Mouse (Mus musculus) hindbrain, postnatal 0 days (tissue): Measurements from ENCODE around the gene Apbb2. TPM values are rescaled to one million over a fixed set of nuclear protein-coding genes. Genes with fewer than 3 reads are reported as not detected.

Experiments used
- ATAC-seq: fragments of 200-750 bp; cut with Nextera tagmentation; 2 replicates; pipeline ENCODE4 v1.8.0; 2017; ENCODE audit warnings: mild to moderate bottlenecking, moderate TSS enrichment, moderate library complexity
- DNase-seq: peaks from one replicate; pipeline ENCODE4 v3.0.0-alpha.2; 2015; ENCODE audit warnings: low spot score
- H3K27ac ChIP-seq: fragments of 300-500 bp; sonication (generic); 2 replicates; pipeline ENCODE4 v1.5.1; 2014; ENCODE audit warnings: mild to moderate bottlenecking
- H3K27me3 ChIP-seq: fragments of 300-500 bp; sonication (generic); 2 replicates; pipeline ENCODE4 v1.6.1; 2014; ENCODE audit warnings: low read length, mixed read lengths; ENCODE audit not compliant: insufficient read depth
- H3K36me3 ChIP-seq: fragments of 300-500 bp; sonication (generic); 2 replicates; pipeline ENCODE4 v1.6.1; 2014; ENCODE audit warnings: low read length, mixed read lengths; ENCODE audit not compliant: insufficient read depth
- H3K4me1 ChIP-seq: fragments of 300-500 bp; sonication (generic); 2 replicates; pipeline ENCODE4 v1.6.1; 2014; ENCODE audit warnings: antibody characterized with exemption, low read length, mixed read lengths; ENCODE audit not compliant: insufficient read depth
- H3K4me2 ChIP-seq: fragments of 300-500 bp; sonication (generic); 2 replicates; pipeline ENCODE4 v1.6.1; 2014; ENCODE audit warnings: low read depth, mild to moderate bottlenecking, low read length, moderate library complexity, mixed read lengths
- H3K4me3 ChIP-seq: fragments of 300-500 bp; sonication (generic); 2 replicates; pipeline ENCODE4 v1.5.1; 2014; ENCODE audit warnings: low read length
- H3K9ac ChIP-seq: fragments of 300-500 bp; sonication (generic); replicated peaks from 2 replicates; pipeline ENCODE4 v1.6.1; 2014; ENCODE audit warnings: mild to moderate bottlenecking, low read length, moderate library complexity, mixed read lengths
- H3K9me3 ChIP-seq: fragments of 300-500 bp; sonication (generic); 2 replicates; pipeline ENCODE4 v1.6.1; 2016; ENCODE audit warnings: low read length, mixed read lengths
- CTCF ChIP-seq: IDR thresholded peaks from 2 replicates; pipeline ENCODE4 v1.5.1; 2016; ENCODE audit warnings: antibody characterized with exemption, control low read depth, low read depth
- WGBS: fragments of 180-500 bp; shearing (Covaris S2); extraction: QIAGEN DNeasy Blood & Tissue Kit; methylation state at CpG from one replicate; pipeline ENCODE4 v1.1.7; 2014; 5-methylcytosine and 5-hydroxymethylcytosine counted together
- polyA plus RNA-seq: library from polyadenylated mRNA; unstranded; fragments of >200 nt; fragmentation: Nextera tagmentation; extraction: Ambion mirVana; gene quantifications from 2 replicates; pipeline ENCODE4 v1.2.1, GENCODE M21; 2015
- total RNA-seq: library from RNA; depleted of rRNA; stranded (reverse); fragments of >200 nt; gene quantifications from 2 replicates; pipeline ENCODE4 v1.2.3, GENCODE M21; 2014

Apbb2 gene
- total and polyA plus RNA-seq, 2 experiments from 2014 or later = 72.1 to 76.9 TPM

GRCm38 (mm10) chr5:66545573-66546141 is 72.9 kb downstream of the Apbb2 start:
- Histone ChIP-seq H3K4me1 (peaks cover 9% of the 10 kb centered on the region; the same call in 1 of the 2 replicates), H3K36me3 (no peaks in the 10 kb centered on the region), H3K27me3 (no peaks in the 10 kb centered on the region), H3K27ac (peak overlapping the region; percentile 72), H3K9me3 (0 out of 2 replicates have a peak, but pooled peaks cover 2% of the 10 kb centered on the region), H3K9ac (0 out of 2 replicates have a peak overlapping the region, but pooled peaks have one; percentile 9), H3K4me3 (no peak overlapping the region), H3K4me2 (peak overlapping the region; percentile 30)
- DNase-seq (peak; percentile 59), ATAC-seq (peak; percentile 89)
- no peak for TF ChIP-seq CTCF
- 10% methylated on average over 10 of the region's 10 CpGs for WGBS

DNA sequence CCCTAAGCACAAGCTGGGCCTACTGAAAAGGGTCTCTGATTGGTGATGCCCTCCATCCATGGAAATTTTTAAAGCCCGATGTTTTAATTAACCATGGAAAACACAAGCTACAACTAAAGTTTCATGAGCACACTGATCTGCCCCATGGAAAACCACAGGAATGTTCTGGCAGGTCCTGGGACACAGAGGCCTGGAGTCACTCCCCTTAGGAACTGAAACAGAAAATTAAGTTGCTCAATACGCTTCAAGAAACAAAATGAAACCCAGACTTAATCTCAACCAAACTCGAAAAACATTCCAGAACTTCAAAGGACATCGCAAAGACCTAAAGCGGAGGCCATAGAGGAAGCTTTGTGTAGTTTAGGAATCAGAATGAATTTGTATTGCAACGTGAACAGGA is 74.8 kb downstream of the Apbb2 start:
- Histone ChIP-seq H3K27me3 (no peaks in the 10 kb centered on the region), H3K9me3 (0 out of 2 replicates have a peak, but pooled peaks cover 2% of the 10 kb centered on the region), H3K4me1 (peaks cover 9% of the 10 kb centered on the region; the same call in 1 of the 2 replicates), H3K36me3 (no peaks in the 10 kb centered on the region), H3K9ac (no peak overlapping the region), H3K27ac (no peak overlapping the region), H3K4me3 (no peak overlapping the region), H3K4me2 (no peak overlapping the region)
- WGBS = 72% methylated on average over 6 of the region's 6 CpGs
- DNase-seq (no peak), ATAC-seq (no peak)
- no peak for TF ChIP-seq CTCF

- TF ChIP-seq CTCF = no peak
- H3K27ac ChIP-seq = no peak overlapping the region
- no peaks in the 10 kb centered on the region for H3K27me3 ChIP-seq
- no peak for ATAC-seq
- H3K4me3 ChIP-seq = no peak overlapping the region
- 90% methylated on average over 6 of the region's 6 CpGs for WGBS
- peaks cover 9% of the 10 kb centered on the region; the same call in 1 of the 2 replicates for H3K4me1 ChIP-seq
- DNase-seq = no peak
- H3K9me3 ChIP-seq = no peaks in the 10 kb centered on the region
- H3K9ac ChIP-seq = no peak overlapping the region
- no peak overlapping the region for H3K4me2 ChIP-seq
- H3K36me3 ChIP-seq = no peaks in the 10 kb centered on the region
These were observed 75.2 kb downstream of the Apbb2 start for GRCm38 (mm10) chr5:66543344-66543743.

DNA sequence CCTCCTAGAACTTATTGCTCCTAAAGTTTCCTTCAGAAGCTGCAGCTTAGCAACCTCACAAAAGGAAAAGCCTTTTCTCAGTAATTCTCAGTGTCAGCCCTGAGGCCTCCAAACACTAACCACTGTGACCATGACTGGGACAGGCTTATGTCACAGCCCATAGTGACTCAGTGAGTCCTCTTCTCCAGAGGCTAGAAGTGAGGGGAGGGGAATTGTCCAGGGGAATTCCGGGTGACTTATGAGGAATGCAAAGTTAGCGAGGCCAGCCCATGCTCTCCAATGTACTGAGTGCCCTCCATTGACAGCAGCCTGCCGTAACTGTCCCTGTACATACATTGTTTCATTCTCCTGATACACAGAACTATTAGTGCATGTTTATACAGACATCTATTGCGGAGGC is 76.1 kb downstream of the Apbb2 start:
- ATAC-seq (no peak), DNase-seq (no peak)
- H3K4me2 ChIP-seq = no peak overlapping the region
- 75% methylated on average over 4 of the region's 4 CpGs for WGBS
- no peaks in the 10 kb centered on the region for H3K36me3 ChIP-seq
- H3K27ac ChIP-seq = no peak overlapping the region
- no peak for TF ChIP-seq CTCF
- no peaks in the 10 kb centered on the region for H3K27me3 ChIP-seq
- peaks cover 9% of the 10 kb centered on the region; the same call in 1 of the 2 replicates for H3K4me1 ChIP-seq
- H3K9ac ChIP-seq = no peak overlapping the region
- H3K4me3 ChIP-seq = no peak overlapping the region
- no peaks in the 10 kb centered on the region for H3K9me3 ChIP-seq

DNA sequence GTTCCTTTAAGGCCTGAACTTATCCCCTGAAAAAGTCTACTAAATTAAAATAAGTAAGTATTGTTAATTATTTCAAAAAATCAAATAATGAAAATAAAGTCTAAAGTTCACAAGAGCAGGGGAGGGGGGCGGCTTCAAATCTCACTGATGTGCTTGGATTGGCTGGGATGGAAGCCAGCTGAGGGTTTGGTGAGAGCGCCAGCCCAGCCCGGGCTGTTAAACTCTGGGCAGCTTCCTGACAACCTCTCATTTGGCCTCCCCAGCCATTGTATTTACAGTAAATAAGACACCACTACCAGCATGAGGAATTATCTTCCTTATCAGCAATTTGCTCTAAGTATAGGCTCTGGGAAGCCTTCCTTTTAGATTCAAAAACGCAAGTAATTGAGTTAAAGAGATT is 77.2 kb downstream of the Apbb2 start:
- no peaks in the 10 kb centered on the region for H3K9me3 ChIP-seq
- DNase-seq (no peak), ATAC-seq (no peak)
- 74% methylated on average over 4 of the region's 4 CpGs for WGBS
- no peaks in the 10 kb centered on the region for H3K27me3 ChIP-seq
- TF ChIP-seq CTCF = no peak
- no peak overlapping the region for H3K9ac ChIP-seq
- peaks cover 14% of the 10 kb centered on the region; the same call in 1 of the 2 replicates for H3K4me1 ChIP-seq
- no peak overlapping the region for H3K4me3 ChIP-seq
- no peak overlapping the region for H3K4me2 ChIP-seq
- H3K27ac ChIP-seq = no peak overlapping the region
- no peaks in the 10 kb centered on the region for H3K36me3 ChIP-seq

- WGBS = 98% methylated on average over 4 of the region's 4 CpGs
- DNase-seq = no peak
- H3K9ac ChIP-seq = no peak overlapping the region
- H3K9me3 ChIP-seq = no peaks in the 10 kb centered on the region
- peaks cover 6% of the 10 kb centered on the region; the same call in 1 of the 2 replicates for H3K4me1 ChIP-seq
- H3K27ac ChIP-seq = no peak overlapping the region
- no peak overlapping the region for H3K4me3 ChIP-seq
- no peak for TF ChIP-seq CTCF
- no peak for ATAC-seq
- H3K36me3 ChIP-seq = no peaks in the 10 kb centered on the region
- no peak overlapping the region for H3K4me2 ChIP-seq
- H3K27me3 ChIP-seq = no peaks in the 10 kb centered on the region
These were observed 78.3 kb downstream of the Apbb2 start for GRCm38 (mm10) chr5:66540246-66540645.

DNA sequence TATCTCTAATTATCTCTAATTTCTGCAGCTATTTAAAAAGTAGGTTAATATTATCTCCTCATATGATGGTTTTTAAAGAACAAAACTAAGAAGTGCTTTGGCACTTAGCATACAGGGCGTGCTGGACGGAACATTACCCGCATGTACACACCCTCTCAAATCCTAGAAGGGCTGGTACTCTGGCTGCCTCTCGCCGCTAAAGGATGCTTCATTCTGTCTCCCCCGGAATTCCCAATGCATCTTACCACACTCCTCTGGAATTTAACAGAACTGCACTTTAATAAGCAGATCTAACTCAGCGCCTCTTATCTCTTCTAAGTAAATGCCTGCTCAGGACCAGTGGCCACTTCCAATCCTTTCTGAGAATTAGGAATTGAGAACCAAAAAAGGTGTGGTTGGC is 80.8 kb downstream of the Apbb2 start:
- ATAC-seq (no peak), DNase-seq (no peak)
- Histone ChIP-seq H3K27ac (no peak overlapping the region), H3K27me3 (no peaks in the 10 kb centered on the region), H3K4me2 (no peak overlapping the region), H3K36me3 (no peaks in the 10 kb centered on the region), H3K9ac (no peak overlapping the region), H3K4me3 (no peak overlapping the region), H3K9me3 (no peaks in the 10 kb centered on the region), H3K4me1 (peaks cover 5% of the 10 kb centered on the region; the same call in 1 of the 2 replicates)
- TF ChIP-seq CTCF = no peak
- WGBS = 74% methylated on average over 7 of the region's 7 CpGs
